Mouse (Mus musculus): ENCODE data around the gene Qpct.
"Not testable (repeated sequence)": the region's sequence is repeated elsewhere in the genome, so short reads cannot be mapped to it uniquely, and the experiment has no call there.

Gene Qpct

DNA sequence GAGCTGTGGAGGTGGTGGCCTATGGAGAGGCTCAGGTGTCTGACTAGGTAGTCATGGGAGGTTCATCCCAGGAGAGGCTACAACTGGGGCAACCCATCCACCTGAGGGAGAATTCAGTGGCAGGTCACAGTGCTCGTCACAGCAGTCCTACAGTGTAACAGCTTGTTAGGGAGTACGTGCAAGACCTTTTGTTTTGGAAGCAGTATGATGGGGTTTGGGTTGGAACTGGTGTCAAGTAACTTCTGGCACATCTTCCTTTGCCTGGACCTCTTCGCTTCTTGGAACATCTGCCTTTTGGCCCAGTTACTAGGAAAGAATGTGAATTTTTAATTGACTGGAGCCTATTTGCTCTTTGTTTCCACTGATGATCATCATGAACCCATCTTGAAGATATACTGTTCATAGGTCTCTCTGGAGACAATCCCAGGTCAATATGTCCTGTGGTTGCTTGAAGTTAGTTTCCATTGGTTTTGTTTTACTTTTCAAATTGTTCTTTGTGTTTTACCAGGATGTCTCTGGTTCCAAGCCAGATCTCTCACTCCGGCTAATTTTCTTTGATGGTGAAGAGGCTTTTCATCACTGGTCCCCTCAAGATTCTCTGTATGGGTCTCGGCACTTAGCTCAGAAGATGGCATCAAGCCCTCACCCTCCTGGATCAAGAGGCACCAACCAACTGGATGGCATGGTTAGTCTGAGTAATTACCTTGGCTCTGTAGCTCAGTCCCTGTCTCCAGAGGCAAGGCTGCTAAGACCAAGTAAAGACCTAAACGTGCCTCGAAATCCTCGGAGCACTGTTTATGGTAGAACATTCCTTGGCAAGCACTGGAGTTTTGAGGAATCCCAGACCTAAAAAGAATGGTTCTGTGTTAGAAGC is 25.5 kb downstream of the Qpct start:
- no peak for DNase-seq

DNA sequence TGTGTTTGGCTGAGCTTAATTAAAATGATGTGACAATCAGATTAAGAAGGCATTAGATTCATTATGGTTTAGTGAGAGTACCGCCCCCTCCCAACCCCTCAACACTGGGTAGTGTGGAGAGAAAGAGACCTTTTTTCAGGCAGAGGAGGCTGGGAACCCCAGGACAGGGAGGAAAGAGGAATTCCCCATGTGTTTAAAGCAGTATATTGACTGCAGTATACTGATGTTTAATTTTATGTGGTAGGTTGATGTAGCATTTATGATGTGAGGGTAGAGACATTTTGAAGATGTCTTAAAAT is 26.1 kb downstream of the Qpct start:
- no peak for DNase-seq

DNA sequence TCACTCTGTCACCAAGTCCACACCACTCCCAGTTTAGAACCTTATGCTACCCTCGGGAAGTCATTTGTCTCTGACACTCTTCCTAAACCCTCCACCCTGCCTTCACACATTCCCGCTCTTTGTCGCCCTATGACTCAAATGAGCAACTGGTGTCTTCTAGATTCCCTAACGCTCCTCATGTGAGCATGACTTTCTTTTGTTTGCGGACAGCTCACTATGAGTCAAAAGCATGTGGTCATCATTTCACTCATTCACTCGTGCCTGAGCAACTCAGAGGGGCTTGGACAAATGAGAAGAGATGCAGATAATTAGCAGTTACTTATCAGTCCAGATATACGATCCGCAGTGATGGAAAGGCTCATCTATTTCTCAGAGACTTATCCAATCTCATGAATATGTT is 26.5 kb downstream of the Qpct start:
- no peak for DNase-seq

DNA sequence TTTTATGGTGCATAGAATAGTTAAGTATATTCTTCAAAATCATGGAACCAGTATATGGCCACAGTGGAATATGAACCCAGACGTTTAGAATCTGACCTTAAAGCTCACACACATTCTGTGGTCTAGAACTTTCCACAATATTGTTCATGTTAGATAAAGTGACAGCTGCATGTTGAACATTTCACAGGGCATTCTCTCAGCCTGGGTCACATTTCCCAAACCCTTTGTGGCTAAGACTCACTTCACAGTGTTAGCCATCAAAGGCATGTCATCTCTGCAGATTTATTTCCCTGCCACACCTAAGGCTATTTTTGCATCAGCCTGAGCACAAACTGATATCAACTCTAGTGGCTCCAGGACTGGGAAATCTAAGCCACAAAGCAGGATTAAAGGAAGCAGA is 40.0 kb downstream of the Qpct start:
- no peak for DNase-seq

DNA sequence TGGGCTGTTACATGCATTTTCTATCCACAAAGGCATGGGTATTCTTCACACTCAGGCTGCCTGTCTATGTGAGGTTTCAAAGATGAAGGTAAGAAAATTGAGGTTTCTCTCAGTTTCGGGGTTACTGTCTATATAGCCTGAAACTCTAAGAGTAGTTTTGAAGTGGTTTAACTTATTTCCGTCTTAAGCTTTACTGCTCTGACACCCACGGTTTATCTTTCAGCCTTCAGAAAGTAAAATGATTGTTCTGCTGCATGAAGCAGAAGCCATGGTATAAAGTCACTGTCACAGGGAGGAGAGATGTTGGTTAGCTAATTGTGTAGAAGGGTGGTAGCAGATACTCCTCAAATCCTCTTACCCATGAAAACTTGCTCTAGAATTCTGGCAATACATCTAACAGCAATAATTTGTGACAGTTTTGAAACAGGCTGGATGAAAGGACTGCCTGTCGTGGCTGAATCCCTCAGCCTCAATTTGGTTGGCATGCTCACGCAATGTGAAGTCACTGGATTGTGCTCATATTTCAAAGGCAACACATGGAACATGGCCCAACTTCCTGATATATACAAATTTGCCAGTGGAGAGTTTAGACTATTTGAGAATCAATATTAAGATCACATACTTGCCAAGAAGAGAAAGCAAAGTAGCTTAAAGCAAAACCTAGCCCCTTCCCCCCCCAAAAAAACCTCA is 41.7 kb downstream of the Qpct start:
- no peak for DNase-seq

DNA sequence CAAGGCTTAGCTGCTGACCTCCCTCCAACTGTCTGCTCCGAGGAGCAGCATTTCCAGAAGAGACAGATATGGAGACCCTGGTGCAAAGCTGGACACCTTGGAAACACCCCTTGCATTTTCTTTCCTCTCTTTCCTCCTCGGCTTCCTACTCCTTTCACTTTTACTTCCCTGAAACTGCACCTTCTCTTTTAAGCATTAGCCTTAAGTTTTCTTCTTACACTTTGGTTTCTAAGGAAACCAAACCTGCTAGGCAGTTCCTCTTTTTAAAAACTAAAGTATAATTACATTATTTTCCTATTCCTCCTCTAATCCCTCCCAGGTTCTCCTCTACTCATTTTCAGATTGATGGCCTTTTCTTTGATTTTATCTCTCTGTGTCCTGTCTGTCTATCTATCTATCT is 43.9 kb downstream of the Qpct start:
- DNase-seq: no peak

DNA sequence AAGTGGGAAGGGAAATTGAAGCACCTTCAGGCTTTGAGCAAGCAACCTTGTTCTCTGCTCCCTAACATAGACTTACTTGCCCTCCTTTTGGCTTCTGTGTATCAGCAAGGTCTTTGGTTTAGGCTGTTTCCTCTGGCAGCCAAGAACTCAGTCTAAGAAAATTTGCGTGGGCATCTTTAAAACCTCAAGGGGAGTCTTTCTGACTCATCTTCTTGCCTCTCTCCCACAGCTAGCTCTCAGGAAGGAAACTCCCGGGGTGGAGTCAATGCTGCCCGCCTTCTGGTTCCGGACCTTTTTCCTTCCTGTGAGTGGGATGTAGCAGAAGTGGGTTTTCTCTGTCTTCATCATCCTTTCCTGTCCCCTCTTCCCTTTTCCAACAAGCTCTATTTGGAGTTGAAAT is 48.2 kb downstream of the Qpct start:
- DNase-seq: no peak

DNA sequence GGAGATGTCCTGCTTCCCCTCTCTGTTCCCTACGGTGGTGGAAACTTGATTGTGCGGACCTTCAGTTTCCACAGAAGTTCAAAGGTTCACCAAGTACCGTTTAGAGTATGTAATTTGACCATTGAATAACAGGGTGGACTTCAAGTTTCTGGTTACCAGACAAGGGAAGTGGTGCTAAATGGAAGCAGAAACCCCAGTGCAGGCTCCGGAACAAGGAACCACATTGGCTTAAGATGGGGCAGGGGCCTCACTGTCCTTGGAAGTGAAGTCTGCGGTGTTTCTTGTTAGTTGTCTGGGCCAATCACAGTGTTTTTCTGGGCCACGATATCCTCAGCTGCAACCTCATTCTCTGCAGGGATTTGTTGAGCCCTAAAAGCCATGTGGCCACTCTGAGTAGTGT is 56.5 kb downstream of the Qpct start:
- no peak for DNase-seq

DNA sequence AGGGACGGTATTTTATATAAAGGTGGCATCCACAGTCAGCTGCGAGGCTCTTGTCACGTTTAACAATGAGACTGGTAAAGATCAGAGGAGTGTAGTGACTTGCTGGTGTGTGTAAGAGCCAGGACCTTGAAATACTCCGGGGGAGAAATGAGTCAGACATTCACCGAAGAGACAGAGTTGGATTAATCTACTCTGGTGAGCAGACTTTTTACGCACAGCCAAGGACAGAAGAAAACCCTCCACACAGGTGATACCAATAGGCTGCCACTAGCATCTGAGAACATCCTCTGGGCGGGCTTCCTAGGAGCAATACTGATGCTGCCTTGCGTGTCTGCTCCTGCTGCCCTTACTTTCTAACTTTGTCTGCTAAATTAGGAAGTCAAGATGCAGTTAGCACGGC is 57.9 kb downstream of the Qpct start:
- DNase-seq: no peak

DNA sequence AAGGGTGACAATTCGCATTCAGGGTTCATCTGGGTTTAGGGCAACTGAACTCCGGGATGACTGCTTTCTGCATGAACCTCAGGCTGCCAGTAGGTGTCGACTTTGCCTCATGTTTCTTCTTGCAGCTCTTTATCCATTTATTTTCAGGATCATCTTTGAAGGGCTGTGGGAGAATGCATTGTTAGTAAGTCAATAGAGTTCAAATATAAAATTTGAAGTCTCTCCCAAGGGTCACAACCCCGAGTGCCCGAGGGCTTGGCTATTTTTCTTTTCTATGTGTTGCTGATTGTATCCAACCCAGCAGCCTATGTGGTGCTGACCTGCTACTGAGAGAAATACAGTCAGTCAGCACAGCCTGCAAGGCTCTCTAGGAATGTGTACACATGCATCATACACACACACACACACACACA is 59.2 kb downstream of the Qpct start:
- DNase-seq: peak in 1 of 2 experiments; percentile 15

DNA sequence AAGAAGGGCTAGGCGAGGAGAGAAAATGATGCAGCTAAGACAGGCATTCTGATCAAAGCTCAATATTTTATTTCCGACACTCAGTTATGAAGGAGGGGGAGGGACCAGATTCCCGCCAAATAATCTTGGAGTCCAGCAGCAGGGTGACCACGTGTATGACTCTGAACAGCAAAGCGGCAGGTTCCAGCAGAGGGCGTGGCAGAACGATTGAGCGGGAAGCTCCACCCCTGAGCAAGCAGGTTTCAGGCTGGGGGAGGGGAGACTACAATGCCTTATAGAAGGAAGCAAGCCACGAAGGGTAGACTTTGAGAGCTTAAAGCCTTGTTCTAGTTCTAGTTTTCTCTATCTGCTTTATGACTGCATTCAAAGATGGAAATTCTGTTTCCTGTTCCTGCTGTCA is 63.5 kb downstream of the Qpct start:
- DNase-seq: not testable (repeated sequence)

DNA sequence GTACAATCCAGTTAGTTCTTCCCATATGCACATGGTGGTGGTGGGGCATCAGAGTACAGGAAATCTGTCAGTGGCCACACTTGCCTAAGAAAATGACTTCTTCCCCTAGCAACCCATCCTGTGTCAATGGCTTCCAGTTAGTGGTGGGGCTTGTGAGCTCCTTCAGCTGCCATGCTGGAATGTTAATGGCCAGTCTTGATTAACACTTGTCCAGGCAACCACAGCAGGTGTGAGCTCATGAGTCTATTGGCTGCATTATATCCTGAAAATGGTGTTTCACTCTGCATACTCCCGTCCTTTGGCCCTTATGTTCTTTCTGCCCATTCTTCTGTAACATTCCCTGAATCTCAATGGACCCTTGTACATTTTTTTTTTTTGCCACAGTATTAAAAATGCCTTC is 67.4 kb downstream of the Qpct start:
- DNase-seq: no peak

DNA sequence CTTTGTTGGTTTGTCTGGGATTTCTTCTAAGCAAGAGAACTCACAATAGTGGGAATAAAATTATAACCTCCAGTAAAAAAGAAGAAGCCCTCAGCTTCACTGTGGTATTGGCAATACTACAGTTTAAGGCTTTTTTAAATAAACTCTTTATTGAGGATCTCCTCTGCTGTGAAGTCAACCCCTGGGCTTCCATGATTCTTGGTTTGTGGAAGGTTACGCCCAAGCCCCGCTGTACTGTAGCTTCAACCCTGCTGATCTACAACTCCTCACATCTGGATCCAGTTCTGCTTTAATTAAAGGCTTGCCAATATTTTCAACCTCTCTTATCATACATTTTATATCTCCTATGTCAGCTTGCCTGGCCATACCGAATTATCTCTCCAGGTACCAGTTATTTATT is 68.6 kb downstream of the Qpct start:
- DNase-seq: no peak

DNA sequence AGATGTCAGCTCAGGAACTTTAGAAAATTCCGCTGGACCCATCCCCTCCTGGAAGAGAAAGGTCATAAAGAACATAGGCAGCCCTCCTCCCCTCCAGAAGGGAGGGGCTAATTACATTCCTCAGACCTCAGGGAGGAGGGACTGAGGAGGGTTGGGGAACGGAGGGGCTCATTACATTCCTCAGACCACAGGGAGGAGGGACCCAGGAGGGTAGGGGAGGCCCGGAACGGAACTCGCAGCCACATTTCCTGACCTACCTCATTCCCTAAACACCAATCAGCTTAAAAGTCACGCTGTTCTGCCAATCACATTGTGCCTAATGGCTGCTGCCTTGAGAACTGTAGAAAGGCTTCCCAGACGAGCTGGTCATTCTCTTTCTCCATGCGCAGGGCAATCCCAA is 82.0 kb downstream of the Qpct start:
- DNase-seq: no peak

DNA sequence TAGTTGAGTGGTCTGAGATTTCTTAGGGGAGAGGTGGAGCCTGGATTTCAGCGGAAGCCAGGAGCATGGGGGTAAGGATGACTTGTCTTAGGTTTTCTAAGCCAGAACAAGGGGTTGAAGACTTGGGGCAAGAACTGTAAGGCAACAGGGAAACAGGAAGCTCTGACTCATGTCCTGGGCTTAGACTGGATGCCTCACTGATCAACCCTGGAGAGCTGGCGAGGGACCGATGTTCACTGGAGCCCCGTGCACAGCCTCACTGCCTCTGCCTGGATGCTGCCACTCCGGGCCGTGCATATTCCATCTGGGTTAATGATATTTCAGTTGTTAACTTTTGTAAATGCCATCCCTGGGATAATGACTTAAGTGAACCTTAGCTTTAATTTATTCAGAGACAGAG is 84.1 kb downstream of the Qpct start:
- DNase-seq: no peak

DNA sequence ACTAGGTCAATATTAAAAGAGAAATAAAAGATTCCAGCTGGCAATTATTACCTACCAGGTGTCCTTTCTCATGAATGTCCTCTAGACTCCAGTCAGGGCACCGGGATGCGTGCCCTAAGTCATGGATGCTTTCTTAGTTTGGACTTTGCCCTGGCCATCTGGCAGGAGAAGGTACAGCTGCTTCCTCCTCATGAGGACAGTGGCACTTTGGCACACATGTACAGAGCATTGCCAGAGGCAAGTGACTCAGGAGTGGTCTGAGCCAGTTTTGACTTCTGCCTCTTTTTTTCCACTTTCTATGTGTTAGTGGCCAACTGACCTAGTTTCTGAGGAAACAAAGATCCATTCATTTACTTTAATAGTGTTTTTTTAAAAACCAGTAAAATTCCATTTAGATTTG is 84.7 kb downstream of the Qpct start:
- no peak for DNase-seq
